Mouse (Mus musculus): Measurements from ENCODE around the gene Cbx3.
A peak's percentile ranks its signal among the peaks of the same experiment; 100 is the strongest.

The Cbx3 gene

DNA sequence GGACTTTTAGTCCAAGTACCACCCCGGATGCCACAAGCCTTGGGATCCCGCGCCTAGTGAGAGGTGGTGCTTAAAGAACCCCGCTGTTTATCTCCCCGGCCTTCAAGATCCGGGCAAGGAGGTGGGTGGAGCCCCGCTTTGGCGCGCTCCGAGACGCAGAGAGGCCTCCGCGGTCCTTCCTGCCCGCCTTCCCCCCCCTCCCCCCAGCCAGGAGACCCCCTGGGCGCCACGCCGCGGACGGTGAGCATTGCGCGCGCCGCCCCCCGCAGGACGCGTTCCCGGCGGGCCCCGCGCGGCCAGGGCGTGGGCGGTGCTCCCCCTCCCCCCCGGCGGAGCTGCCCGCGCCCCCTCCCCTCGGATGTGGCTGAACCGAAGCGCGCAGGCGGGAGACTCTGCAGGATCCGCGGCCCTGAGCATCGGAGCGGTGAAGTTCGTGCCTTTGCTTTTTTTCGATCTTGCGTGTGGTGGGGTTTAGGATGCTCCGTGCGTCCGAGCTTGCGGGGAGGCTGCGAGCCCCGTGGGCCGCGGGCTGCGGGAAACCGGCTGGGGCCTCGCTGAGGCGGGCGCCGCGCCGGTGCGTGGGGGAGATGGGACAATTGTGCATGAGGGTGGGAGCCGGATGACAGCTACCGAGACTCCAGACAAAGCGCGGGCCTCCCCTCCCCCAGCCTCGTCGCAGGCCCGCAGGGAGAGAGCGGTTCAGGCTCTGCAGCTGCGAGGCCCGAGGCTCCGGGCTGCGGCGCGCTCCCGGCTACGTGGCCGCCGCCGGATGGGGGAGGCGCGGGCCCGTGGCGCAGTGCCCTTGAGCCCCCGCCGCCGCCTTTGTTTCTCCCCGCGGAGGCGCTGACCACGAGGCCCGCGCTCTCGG lies at the start of gene Cbx3:
Gene Cbx3, plus strand, starts transcription at position 50 of the 868 bp plus-strand sequence.
- peak; percentile 87 for DNase-seq (ENCODE audit: low spot score)

DNA sequence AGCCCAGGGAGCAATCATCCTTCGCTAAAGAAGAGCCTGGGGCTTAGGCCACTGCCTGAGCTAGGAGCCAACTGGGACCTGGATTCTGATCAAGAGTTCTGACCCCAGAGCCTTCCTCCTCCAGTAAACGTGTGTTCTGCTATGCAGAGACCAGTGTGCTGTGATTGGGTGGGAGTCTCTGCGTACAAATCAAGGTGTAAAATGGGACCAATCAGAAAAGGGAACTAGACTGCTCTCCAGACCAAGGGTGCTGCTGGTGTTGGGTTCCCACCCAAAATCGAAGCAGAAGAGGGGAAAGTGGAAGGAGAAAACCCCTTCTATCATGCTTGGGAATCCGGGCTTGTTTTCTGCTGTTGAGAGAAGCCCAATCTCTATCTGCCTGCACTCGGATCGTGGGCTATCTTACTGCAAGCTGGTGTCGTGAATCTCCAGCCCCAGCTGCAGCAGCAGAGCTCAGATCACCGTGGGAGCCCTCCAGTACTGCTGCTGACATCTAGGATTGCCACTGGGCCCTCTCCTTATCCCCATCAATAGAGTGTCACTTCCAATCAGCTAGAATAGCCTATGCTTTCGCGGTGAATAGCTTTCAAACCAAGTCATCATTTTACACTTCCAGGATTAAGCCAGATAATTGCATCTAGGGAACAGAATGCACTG lies 46.6 kb upstream of the Cbx3 start:
- no peak for DNase-seq (ENCODE audit: low spot score)

DNA sequence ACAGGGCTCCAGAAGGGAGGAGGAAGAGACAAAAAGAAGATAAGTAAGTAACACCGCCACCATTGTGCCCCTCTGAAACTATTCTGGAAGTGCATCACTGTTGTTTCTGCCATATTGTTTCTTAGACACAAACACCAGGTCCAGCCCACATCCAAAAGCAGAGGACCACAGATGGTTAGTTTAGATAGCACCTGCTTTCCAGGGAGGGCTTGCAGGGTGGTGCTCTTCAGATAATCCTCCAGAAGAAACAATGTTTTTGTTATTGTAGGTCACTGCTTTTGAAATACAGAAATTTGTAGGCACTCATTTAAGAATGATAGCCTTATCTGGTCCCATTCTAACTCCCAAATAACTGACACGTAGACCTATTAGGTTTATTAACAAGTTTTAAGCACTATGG lies 45.6 kb upstream of the Cbx3 start:
- DNase-seq (ENCODE audit: low spot score): peak; percentile 11

DNA sequence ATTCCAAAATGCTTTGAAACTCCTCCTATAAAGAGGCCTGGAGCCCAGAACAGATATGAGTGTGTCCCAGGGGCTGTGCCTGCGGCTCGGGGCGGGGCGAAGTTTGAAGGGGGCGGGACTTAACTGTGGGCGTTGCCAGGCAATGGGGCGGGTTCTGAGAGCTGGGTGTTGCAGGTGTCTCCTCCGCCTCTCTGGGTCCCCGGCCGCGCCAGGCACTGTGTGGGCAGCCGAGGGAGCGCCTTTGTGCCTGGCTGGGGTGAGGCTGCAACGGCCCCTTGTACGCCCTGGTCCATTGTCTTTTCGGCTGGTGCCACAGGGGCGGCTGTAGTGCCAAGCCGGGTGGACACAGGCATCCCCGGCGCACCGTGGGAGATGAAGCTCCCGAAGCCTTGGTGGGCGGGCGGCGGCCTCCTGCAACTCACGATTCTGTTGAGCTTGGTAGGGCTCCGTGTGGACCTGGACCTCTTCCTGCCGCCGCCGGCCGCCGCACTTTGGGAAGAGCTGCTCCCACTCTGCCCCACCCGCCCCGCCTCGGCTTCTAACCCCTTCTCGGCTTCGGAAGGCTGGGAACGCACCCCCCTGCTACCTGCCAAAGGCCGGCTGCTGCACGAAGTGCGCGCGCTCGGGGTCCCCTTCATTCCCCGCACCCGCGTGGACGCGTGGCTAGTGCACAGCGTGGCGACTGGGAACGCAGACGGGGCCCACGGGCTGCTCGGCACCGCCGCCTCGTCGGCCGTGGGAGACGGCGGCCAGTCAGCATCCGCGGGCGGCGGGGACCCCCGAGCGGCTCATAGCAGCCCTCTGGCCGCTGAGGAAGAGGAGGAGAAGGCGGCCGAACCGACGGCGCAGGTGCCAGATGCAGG lies 37.4 kb upstream of the Cbx3 start, which contains the start of gene Nfe2l3:
Gene Nfe2l3, plus strand, starts transcription at position 136 of the 863 bp plus-strand sequence.
- peak; percentile 74 for DNase-seq (ENCODE audit: low spot score)

DNA sequence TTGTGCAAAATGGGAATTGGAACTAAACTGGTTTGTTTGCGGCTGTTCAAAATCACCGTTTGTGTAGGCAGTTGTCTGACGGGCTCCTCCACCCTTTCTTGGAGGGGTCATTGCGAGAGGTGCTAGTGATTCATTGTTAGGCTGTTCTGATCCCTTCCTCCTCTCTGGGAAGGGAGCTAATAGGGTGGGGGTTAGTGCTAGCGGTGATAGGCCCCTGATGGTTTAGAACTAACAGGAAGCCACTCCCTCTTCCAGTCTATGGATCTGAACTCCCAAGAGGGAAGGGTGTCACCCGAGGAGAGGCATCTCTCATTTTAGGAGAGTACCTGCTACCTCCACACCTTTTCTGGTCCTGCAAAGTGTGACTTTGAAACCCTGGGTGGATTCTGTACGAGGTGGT lies 35.9 kb upstream of the Cbx3 start:
- no peak for DNase-seq (ENCODE audit: low spot score)

DNA sequence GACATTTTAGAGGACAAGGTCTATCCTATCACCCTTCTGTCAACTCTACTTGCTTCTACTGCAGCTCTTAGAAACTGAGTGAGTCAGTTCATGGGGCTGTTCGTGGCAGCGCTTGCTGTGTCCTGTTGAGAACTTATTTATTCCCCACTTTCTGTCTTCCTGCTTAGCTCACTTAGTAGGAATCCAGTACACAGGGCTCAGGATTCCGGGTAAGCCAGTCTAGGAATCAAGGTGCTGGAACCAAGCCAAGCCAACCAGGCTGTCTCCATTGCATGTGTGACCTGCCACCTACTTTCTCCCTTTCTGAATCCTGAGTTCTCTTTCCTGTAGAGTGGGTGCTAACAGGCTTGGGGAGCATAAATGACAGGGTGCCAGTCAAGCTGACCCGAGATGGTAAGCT lies 32.5 kb upstream of the Cbx3 start:
- DNase-seq (ENCODE audit: low spot score): no peak

DNA sequence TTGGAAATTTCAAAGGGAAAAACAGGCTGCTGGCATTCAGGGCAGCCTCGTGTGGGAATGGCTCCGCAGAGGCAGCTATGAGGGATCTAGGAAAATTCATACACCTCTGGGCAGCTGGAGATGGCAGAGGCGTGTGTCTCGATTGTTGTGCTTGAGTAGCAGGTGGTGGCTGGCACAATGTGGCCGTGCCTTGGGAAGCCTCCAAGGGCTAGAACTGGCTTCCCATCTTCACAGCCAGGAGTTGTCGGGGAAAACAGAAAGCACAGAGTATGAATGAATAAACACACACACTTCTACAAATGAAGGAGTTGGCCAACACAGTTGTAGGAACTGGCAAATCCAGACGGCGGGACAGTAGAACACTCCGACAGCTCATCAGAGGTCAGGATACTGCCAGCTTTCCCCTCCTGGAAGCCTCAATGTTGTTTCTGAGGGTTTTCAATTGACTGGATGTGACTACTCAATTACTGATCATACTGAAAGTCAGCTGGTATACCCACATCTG lies 31.3 kb upstream of the Cbx3 start:
- DNase-seq (ENCODE audit: low spot score): no peak

DNA sequence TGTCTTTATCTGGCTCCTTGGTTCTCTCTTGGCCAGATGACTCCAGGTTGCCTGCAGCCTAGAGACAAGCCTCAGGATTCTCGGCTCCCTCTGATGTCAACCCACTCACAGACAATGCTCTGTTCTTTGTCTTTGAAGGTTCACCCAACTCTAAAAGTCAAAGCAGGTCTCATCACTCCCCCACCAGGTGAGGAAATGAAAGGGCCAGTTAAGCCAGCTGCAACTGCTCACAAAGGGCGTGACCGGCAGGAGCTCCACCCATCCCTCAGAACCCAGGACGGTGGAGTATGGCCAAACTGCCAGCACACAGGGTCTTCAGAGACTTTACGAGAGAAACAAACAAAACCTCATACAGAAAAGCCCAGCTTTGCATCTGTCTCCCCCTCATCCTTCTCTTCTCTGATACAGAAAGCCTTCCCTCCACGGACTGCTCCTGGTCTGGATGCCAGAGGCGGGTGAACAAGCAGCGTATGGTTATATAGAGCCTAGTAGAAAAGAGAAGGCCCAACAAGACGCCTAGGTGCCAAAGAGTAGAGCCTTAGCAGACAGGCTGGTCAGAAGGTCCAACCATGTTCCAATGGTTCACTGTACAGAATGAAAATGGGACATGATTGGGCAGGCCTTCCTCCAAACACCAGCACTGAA lies 27.8 kb upstream of the Cbx3 start:
- no peak for DNase-seq (ENCODE audit: low spot score)

DNA sequence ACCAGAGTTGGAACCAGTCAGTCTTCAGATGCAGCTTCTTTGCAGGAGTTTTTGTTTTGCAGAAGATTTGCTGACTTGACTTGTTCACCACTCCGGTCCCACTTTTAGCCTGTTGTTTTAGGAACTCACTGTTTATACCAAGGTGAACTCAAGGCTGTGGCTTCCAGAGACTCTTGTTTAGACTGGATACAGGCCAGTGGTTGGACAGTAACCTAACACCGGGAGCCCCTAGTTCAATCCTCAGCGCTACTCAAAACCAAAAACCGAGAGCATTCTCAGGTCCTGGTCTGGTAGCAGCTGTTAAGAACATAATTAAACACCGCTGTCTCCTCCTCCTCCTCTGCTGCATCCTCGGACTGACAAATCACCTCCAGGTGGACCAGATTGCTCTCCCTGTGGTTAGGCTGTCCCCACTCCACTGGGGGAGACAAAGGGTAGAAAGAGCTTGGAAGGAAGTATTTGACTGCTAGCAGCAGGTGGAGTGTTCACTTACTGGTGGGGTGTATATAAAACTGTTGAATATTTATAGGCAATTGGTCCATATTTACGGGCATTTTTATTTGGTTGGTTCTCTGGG lies 17.1 kb upstream of the Cbx3 start:
- DNase-seq (ENCODE audit: low spot score): no peak

DNA sequence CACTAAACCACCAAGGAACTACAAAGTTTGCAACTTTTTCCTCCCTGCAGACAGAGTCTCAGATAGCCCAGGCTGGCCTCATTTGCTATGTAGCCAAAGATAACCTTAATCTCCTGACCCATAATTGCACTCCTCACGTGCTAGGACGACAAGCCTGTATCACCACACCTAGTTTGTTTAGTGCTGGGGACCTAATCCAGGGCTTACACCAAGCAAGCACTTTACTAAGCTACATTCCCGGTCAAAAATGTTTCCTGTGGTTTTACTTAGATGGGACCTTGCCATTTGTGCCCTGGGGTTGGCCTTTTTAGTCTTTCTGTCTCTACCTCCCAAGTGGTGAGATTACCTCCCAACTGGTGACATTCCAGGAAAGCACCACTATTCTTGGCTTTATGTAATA lies 15.2 kb upstream of the Cbx3 start:
- no peak for DNase-seq (ENCODE audit: low spot score)

DNA sequence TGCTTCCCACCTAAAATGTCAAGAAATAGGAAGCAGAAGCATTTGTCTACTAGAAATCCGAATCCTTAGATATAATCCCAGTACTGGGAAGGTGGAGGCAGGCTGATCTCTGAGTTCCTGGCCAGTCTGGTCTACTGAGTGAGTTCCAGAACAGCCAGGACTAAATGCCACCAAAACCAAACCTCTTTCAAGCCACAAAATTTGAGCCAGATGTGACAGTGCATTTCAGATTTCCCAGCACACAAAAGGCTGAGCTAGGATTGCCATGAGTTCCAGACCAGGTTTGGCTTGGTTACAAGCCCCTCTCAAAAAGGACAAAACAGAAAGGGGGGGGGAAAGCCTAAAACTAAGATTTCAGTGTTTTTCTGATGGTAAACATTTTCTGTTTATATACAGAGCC lies 14.0 kb upstream of the Cbx3 start:
- no peak for DNase-seq (ENCODE audit: low spot score)

DNA sequence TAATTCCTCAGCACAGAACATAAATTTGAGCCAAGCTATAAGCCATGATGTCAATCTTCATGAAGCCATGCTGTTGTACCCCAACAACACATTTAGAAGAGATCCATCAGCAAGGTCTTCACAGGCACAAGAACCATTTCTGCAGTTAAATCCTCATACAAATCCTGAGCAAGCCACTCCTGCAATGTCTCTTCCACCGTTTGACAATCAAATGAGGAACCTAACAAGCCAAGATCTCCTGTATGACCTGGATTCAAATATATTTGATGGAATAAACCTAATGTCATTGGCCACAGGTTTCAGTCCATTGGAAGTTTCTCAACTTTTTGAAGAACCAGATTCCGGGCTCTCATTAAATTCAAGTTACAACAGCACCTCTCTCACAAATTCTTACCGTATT lies 12.9 kb upstream of the Cbx3 start:
- no peak for DNase-seq (ENCODE audit: low spot score)

DNA sequence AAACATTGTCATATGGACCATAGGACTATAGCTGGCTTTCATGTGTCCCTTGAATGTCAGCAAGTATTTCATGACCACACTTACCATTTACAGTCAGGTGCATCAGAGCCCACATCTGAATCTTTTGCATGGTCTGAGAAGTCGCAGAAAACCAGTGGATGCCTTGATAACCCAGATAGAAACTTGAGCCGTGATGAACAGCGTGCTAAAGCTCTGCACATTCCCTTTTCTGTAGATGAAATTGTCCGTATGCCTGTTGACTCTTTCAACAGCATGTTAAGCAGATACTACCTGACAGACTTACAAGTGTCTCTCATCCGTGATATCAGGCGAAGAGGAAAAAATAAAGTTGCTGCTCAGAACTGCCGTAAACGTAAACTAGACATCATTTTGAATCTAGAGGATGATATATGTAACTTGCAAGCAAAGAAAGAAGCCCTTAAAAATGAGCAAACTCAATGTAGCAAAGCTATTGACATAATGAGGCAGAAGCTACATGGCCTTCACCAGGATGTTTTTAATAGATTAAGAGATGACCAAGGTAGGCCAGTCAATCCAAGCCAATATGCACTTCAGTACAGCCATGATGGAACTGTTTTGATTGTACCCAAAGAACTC lies 12.3 kb upstream of the Cbx3 start:
- no peak for DNase-seq (ENCODE audit: low spot score)

DNA sequence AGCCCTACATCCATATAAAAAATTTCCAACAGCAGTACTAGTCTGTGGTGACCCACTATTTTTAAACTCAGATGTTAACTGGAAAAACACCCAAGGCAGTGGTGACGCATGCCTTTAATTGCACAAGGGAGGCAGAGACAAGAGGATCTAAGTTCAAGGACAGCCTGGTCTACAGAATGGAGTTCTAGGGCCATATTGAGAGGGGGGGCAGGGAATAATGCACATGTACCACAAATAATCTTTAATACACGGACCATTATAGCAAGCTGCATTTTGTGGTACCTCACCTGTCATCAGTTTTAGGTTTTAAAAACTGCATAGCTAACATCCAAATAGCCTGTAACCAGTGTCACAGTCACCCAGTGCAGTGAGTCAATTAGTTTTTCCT lies 11.2 kb upstream of the Cbx3 start:
- no peak for DNase-seq (ENCODE audit: low spot score)

DNA sequence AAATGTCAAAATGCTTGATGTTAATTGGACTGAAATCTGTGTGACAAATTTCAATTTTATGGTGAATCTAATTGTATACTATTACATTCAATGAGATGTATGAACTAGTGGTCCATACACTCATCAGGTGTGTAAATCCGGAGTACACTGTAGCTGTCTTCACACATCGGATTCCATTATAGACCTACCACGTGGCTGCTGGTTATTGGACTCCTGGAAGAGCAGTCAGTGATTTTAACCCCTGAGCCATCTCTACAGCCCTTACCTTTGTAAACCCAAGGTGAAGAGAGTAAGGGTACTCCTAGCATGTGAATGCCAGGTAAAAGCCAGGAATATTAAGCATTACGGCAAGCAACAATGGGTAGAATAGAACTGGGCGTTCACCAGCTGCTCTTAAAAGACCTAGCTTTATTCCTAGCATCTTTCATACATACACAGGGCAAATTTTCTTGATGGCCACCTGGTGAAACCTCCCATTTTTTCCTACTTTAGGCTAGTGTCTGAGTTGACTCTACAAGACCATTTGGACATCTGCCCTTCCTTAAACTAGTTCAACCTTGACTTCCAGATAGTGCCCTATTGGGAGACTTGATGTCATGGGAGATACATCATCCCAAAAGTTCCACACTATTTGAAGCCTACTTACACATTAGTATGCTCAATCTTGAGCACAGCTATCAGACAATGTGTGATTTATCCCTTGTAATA lies 10.7 kb upstream of the Cbx3 start:
- no peak for DNase-seq (ENCODE audit: low spot score)

DNA sequence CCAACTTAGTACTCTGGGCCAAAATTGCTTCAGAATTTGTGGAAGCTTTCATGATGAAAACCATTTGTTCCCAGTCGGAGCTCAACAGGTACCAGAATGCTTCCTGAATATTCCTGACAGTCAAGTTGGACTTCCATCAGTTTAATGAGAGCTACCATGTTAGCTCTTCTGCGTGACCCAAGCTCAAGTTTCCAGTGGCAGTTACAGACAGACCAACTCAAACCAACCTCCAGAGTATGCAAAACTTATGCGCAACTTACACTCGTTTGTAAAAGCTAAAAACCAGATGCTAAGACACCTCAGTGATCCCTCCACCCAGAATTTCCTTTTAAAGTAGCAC lies 10.2 kb upstream of the Cbx3 start:
- DNase-seq (ENCODE audit: low spot score): no peak

DNA sequence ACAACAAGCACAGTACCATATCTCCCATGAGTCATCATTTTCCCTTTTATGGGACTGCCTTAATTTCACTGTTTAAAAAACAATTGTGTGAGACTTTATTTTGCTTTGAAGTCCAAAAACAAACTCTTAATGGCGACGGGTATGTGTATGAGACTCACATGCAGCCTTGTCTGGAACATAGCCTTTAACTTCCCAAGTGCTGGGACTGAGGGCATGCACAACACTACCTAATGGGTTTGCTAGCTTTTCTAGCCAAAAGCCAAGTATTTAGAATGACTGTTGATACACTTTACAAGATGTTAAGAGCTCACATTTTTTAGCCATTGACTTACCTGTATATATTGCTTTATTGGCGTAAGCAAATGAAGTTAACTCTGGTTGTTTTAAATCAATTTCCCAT lies 9.8 kb upstream of the Cbx3 start:
- DNase-seq (ENCODE audit: low spot score): no peak

DNA sequence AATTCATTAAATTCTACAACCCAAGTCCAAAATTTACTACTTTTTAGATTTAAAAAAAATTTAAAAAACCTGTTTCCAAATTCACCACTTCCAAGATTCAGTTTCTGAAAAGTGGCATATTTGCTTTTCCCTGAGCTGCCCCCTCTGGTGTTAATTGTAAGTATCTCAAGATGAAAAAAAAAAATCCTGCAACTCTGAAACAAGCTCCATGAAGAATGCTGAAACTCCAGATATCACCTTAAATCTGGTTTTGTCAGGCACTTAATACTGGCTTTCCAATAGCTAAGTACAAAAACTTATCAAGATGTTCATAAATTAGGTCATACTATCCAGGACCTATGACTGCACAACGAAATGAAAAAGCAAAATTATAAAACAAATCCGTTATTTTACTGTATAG lies 2.5 kb upstream of the Cbx3 start:
- no peak for DNase-seq (ENCODE audit: low spot score)

DNA sequence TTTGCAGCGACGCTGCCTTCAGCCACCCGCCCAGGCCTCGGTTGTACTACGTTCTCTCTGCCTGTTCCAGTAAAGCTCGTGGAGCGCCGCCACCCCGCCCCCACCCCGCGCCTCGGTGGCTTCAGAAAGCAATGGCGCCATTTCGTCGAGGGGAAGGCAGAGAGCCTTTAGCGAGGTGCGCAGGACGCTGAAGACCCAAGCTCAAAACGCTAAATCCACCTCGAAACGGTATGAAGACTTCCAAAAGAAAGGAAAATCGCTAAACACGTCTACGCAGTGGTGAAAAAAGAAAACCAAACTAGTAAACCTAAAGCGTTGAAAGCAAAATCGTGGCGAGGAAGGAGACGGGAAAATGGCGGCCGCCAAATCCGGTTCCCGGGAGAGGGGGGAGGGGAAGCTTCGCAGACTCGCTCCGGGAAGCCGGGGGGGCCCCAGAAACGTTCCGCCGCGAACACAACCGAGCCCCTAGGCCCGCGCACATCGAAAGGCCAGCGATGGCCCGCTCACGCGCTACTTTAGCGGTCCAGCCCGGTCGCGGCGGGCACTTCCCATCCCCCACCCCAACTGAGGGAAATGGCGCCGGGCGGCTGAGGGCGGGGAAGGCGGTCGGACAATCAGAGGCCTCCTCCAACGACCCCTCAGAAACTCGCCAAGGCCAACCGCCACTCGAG lies 1.1 kb upstream of the Cbx3 start:
- DNase-seq (ENCODE audit: low spot score): peak; percentile 76

DNA sequence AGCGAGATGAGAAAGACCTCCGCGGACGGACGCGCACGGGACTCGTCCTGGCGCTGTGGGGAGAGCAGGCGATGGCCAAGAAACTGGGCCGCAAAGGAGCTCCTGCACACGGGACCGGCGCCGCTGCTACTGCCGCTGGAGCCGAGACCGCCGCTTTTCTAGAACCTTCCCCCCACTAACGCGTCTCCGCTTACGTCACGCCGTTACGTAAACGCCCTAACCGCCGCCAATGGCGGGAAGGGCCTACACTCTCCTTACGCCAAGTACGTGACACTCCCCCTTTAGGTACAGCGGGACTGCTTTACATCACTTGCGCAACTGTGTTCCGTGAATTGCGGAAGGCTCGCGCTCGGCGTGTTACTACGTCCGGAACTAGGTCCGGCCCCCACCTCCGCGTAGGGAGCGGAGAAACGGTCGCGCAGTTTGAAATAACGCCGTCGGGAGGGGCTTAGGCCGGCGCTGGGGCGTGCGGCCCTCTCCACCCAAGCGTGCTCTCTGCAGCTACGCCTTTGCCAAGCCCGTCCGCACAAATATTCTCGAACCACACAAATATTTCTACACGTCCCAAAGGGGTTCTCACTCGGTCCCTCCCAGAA lies 347 bp upstream of the Cbx3 start, which contains the start of gene Hnrnpa2b1:
Gene Hnrnpa2b1, minus strand, starts transcription at position 180 of the 596 bp plus-strand sequence.
- DNase-seq (ENCODE audit: low spot score): peak; percentile 100
